Mouse (Mus musculus) T-helper 1 cell (primary cell): ENCODE data around the gene 9430097D07Rik.

Experiments
- in situ Hi-C: fragments of 300-600 bp; cut with MboI, MseI; formaldehyde crosslinking; loops from one replicate; pipeline ENCODE4 v1.15.1; 2025; ENCODE audit warnings: high pct_unique_total_duplicates

9430097D07Rik gene

DNA sequence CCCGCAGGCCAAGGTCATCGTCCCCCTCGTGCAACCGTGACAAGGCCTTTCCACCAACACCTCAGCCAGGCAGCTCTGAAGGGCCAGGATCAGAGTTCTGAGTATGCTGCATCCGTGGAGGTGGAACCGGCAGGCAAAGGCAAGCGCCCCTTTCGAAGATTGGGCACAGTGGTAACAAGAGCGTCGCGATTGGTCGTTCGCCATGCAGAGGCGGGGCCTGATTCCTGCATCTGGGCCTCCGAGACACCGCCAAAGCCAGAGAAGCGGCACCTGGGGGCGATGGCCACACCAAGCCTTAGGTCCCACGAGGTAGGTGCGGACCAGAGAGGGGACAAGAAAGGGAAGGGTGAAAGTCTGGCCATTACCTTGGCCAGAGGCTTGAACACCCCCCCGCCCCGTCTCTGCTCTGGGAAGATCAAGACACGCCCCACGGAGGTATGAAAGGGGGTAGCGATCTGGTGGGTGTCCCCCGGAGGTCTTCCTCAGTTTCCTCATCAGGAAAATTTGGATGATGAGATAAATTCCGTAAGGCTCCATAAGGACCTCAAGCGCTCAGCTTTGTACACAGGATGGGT is at the start of gene 9430097D07Rik:
Gene 9430097D07Rik (minus strand): TSS at position 99 of the 575 bp plus-strand sequence.
- in situ Hi-C loops: no loop called here

DNA sequence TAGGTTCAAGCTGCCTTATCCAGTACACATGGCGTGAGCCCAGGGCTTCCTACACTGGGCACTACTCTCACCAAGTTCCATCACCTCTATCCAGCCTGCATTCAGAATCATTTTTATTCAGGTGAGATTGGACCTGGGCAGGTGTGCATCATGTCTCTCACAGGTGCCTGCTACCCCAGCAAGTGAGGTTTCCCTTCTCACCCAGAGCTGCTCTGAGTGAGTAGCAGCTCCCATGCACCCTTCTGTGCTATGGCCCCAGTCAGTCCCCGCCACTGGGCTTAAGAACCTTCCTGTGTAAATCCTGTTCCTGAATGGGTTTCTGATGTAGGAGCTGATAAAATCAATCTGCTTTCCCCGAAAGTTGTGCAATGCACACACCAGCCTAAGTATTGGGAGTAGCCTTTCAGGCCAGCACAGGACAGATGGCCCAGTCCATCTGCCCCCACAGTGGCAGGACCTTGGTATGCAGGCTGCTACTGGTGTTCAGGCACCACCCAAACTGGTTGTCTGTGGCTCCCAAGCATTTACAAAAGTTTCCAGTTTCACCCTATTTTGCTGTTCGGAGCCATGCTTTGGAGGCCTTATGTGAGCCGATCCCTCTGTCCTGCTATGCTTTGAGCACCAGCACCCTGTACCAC is 48.7 kb upstream of the 9430097D07Rik start:
- in situ Hi-C loops: no loop called here

DNA sequence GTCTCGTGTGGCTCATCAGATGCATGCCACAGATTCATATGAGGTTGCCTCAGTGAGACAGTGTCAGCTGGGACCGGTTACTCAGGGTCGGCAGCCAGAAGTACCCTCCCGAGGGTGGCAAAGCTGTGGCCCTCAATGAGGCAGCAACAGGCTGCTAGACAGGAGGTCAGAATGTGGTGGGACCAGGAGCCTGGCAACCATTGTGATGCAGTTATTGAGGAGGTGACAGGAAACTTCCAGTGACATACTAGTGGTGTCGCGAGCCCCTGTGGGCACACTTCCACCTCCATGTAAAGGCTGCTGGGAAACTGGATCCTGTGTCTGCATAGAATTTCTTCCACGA is 46.0 kb upstream of the 9430097D07Rik start, which contains the start of gene Ak1:
Gene Ak1 (plus strand): TSS at position 242 of the 343 bp plus-strand sequence.
- in situ Hi-C loops: no loop called here

DNA sequence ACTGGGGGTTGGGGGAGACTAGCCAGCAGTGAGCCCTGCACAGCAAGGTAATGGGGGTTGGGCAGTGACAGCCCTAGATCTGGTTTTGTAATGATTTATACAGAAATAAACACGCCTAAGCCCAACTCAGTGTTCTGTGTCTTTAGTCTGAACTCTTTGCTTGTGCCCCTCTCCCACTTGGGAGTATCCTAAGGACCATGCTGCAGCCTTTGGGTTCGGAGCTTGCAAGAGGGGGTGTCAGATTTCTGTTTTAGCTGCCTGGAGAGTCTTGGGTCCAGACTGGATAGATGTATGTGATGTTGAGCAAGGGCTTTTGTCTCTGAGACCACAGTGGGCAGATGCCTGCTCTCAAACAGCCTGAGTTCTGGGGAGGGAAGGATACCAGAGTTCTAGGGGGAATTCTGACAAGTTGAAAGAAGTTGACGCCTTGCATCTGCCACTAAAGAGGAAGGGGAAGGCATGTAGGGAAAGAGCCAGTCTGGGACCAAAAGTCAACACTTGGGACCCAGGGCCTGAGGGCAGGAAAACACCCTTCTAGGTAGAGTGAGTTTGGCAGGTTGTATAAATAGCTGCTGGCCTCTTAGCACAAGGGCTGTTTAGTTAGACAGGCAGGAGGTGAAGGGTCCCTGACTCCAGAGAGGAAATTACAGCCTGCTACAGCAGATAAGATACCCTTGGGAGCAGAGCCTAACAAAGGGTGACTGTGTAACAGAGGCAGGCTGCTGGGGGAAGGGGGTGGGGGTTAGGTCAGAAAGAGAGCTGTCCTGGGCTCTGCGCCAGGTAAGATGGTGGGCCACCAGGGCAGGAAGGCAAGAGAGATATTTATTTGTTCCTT is 45.4 kb upstream of the 9430097D07Rik start:
- in situ Hi-C loops: no loop called here

DNA sequence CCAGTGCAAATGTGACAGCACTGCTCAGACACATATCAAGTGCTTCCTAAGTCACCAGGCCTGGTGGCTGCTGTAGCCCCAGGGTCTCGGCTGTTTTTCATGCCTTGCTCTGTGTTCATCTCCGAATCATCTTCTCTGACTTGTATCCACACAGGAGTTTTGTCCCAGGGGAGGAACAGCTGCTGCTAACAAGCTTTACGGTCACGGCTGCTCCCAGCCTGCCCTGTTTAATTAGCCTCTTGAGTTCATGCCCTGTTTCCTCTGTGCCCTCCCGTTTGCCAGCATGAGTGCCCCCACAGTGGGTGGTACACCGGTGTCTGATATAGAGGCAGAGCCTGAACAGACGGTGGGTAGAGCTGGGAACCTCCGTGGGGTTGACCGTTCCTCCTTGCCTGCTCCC is 42.6 kb upstream of the 9430097D07Rik start:
- in situ Hi-C loops: no loop called here

DNA sequence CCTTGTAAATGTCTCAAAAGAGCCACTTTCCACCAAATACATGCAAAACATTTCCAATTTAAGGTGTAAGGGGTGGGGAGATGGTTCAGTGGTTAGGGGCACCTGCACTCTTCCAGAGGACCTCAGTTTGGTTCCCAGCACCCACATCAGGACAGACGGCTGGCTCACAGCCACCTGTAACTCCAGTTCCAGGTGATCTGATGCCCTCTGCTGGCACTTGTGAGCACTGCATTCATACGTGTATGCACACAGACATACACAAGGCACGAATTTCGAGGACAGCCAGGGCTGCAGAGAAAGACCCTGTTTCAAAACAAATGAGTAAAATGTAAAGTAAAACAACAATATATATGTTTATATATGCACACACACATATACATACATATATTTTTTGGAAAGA is 42.1 kb upstream of the 9430097D07Rik start:
- in situ Hi-C loops: no loop called here

DNA sequence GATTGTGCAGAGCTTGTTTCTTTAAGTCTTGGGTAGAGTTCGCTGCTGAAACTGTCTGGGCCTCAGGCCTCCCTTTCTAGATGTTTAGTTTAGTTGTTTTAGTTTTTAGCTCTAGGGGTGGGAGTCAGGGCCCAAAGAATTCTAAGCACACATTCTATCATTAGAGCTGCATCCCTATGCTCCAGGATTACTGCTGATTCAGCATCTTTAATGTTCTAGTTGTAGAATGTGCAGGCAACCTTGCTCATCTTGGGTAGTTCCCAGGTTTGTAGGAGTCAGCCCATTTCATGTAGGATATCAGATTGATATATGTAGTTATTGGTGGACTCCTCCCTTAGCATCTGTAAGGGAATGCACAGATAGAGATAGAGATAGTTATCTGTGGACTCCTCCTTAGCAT is 41.6 kb upstream of the 9430097D07Rik start:
- in situ Hi-C loops: no loop called here

DNA sequence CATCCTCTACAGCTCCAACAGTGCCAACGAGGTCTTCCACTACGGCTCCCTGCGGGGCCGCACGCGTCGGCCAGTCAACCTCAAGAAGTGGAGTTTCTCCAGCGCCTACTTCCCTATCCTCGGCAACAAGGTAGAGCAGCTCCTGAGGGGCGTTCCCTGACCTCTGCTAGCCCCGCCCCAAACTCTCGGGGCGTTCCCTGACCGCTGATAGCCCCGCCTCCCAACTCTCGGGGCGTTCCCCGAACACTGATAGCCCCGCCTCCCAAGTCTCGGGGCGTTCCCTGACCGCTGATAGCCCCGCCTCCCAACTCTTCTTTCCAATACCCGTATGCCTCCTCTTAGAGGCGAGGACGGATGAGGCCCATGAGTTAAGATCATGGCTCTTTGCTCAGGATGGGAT is 36.8 kb upstream of the 9430097D07Rik start:
- in situ Hi-C loops: no loop called here

DNA sequence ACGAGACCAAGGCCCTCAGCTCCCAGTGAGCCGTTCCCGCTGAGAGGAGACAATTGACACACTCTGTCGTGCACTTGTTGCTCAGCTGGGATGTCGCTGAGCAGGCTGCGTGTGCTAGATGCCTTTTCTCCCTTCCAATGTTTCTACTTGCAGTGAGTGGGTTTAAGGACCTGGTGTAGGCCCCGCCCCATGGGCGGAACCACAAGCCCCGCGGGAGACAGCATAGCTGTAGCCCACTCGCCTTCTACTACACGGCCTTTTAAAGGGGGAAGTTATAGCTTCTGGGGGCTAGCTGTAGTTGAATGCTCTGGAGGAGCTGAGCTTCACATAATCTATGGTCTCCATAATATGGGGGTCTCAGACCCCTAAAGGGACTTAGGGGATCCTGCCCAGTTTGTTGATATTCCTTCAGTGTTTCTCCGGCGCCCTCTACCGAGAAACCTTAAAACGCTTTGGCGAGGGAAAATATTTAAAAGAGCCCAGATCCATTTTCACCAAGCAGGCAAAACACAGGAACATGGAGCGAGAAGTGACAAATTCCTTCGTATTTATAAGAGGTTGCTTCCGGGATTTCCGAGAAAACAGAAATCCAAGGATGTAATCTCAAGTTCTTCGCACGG is 35.2 kb upstream of the 9430097D07Rik start:
- in situ Hi-C loops: no loop called here

DNA sequence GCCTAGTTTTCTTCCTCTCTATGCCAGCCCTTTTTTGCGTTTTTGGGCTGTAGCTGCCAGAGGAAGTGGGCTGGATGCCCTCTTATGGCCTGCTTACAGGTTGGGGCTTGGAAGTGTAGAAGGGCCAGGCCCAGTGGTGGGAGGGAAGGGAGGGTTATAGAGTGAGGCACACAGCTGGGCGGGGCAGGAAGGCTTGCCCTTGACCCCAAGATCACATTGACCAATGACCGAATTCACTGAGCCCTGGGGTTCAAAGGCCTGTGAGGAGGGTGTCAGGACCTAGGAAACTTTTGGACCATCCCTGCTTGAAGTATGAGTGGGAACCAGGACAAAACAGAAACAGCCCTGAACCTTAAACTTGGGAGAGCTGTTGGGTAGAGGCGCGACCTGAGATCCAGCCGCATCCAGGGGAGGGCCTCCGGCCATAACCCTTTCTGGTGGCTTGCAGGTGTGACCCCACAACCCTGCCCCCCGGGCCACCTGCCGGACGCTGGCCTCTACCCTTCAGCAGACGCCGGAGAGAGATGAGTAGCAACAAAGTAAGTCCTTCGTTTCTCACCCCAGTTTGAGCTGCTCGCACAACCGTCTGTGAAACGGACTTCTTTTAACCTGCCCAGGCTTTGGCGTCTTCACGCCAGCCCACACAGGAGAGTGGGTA is 33.4 kb upstream of the 9430097D07Rik start:
- in situ Hi-C loops: loop anchor here (10.0 kb wide), 1 partner anchor 974 kb away; no protein-coding TSS in a partner anchor

DNA sequence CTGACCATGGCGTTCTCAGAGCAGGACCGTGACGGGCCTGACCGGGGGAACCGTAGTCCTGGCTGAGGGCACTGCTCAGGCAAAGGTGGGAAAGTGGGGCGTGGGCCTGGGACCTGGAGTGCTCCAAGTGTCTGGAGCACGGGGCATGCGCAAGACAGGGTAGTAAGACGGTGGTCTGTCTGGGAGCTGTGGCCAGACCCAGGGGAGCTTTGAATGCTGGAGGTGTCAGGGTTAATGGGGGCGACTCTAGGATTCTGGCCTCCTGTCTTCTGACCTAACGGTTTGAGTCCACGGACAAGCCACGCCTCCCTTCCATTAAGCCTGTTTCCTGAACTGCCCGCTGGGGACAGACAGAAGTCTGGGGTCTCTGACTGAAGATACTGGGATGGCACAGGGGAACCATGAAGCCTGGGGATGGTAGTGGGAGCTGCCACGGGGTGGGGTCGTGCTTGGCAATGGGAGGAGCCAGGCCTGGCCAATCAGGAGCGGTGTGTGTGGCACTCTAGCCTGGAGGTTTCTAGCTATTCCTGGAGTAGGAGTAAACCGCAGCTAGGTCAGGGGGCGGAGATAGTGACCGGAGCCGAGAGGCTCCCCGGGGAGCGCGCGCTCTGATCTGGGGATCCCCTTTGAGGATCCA is 32.8 kb upstream of the 9430097D07Rik start:
- in situ Hi-C loops: loop anchor here (10.0 kb wide), 1 partner anchor 973 kb away; no protein-coding TSS in a partner anchor

DNA sequence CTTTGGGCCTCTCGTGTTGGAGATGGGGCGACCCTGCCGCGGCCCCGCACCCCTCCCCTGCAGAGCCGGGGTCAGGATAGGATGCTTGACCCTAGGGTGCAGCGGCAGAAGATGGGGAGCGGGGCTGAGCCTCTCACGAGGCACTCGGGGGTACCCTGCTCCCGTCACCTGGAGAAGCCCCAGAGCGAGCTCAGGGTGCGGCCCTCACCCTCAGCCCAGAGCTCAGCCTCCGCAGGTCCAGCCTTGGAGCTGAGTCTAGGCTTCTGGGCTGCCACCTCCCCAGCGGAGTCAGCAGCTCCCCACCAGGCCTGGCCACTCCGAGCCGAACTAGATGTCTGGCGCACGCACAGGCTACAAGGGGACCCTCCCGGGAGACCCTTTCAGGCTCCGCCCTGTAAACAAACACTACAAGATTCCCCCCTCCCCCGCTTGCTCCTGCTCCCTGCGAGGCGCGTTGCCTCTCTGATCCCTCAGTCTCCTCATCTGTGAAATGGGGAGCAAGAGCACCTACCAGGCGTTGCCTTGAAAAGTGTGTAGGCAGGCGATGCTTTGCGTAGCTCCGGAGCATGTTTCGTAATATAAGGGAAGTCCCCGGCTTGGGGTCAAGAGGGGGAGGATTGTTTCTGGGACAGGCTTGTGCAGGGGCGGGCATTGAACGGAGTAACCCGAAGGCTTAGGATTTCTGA is 31.9 kb upstream of the 9430097D07Rik start:
- in situ Hi-C loops: loop anchor here (10.0 kb wide), 1 partner anchor 973 kb away; no protein-coding TSS in a partner anchor

DNA sequence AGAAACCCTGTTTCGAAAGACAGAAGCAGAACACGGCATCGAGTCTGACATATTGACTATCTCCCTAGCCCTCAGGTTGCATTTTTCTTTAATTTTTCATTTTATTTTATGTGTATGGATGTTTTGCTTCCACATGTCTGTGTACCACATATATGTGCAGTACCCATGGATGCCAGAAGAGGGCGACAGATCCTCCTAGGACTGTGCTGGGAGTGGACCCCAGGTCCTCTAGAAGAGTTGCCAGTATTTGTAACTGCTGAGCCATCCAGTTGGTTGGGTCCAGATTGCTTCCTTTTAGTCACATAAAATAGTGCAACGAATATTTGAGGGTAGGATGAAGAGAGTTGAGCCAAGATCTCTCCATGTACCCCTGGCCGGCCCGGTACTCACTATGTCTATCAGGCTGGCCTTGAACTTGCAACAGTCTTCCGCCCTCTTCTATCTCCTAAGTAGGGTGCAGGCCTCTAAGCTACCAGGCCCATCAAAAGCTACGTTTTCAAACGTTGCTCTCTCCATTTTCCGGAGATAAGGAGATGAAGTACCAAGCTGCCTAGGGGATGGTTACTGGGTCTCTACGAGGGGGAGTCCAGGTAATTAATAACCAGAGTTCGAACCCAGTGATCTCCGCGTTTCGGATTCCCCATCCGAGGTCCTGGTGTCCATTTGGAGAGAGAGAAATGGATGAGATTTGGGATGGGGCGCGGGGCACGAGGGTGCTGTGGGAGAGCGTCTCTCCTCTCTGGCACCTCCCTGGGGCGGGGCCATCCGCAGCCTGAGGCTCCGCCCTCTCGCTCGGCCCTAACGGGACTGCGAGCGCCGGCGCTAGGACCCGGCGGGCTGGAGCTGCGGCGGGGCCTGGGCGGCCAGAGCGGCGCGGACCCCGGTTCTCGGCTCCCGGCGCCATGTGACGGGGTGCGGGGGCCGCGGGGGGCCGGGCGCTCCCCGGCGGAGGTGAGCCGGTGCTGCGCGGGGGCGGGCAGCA is 31.0 kb upstream of the 9430097D07Rik start:
- in situ Hi-C loops: loop anchor here (10.0 kb wide), 1 partner anchor 972 kb away; no protein-coding TSS in a partner anchor

DNA sequence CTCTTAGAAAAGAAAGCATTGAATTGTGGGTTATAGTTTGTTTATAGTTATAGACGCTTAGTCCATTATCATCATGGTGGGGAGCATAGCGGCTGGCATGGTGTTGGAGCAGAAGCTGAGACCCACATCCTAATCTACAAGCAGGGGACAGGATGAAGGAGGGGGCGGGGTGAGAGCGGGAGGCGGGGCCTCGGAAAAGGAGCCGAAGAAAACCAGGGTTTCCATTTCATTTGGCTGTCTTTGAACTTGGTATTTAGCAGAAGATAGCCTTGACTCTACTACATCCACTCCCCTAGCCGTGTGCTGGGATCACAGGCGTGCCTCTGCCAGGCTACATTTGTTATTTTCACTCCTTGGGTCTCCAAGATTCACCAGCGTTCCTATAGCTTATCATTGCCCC is 29.1 kb upstream of the 9430097D07Rik start:
- in situ Hi-C loops: loop anchor here (10.0 kb wide), 1 partner anchor 970 kb away; no protein-coding TSS in a partner anchor

DNA sequence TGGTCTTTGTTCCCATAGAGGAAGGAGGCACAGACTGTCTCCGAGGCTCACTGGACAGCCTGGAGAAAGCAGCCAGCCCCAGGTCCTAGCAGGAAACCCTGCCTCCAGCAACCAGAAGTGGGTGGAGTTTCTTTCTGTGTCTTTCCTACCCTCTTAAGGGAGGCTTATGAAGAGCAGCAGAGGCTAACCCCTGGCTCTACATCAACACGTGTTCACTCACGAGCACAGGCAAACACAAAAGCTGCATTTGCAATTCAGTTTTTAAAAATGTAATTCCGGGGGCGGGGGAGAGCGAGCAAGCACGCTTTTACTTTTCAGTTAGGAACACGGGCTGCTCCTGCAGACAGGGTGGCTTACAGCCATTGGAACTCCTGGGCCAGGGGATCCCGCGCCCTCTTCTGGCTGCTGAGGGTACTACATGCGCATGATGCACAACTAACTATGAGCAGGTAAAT is 27.1 kb upstream of the 9430097D07Rik start:
- in situ Hi-C loops: loop anchor here (10.0 kb wide), 1 partner anchor 968 kb away; no protein-coding TSS in a partner anchor

DNA sequence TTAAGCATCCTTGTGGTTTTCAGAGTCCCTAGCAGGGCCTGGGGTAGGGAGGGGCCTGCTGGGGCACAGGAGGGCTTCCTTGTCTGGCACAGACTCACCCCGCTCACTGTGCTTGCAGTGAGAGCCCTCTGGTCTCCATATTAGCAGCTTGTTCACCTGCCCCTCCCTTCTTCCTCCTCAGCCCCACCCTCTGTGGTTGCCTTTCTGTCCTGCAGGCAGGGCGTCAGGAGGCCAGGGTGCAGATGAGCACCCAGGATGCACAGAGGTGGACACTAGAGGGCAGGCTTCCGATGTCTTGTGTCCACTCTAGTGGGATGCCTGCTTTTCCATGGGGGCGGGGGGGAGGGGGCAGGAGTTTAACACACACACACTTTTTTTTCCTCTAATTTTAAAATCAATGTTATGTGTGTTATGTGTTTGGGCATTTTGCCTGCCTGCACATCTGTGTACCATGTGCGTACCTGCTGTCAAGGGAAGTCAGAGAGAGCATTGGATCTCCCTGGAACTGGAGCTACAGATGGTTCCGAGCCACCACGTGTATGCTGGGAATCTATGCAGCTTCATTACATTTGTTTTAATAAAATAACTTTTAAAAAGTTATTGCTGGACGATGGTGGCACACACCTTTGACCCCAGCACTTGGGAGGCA is 26.1 kb upstream of the 9430097D07Rik start:
- in situ Hi-C loops: loop anchor here (10.0 kb wide), 1 partner anchor 967 kb away; no protein-coding TSS in a partner anchor

DNA sequence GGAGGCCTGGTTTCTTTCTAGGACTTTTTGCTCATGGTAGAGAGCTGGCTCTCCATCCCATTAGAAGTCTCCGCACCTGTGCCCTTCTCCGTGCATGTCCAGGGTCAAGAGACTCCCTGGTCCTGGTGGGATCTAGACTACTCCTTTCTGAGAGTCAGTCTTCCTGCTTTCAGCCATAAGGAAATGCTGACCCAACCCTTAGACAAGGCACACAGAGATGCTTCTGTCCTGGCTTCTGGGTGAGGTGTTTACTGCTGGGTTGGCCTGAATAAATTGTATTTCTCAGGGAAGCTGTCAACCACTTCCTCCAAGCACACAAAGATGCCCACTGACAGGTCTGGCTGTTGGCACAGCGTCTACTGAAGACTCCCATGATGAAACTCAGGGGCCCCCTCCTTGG is 23.9 kb upstream of the 9430097D07Rik start, which contains the start of gene St6galnac6:
Gene St6galnac6 (plus strand): TSS at position 301 of the 400 bp plus-strand sequence.
- in situ Hi-C loops: no loop called here

DNA sequence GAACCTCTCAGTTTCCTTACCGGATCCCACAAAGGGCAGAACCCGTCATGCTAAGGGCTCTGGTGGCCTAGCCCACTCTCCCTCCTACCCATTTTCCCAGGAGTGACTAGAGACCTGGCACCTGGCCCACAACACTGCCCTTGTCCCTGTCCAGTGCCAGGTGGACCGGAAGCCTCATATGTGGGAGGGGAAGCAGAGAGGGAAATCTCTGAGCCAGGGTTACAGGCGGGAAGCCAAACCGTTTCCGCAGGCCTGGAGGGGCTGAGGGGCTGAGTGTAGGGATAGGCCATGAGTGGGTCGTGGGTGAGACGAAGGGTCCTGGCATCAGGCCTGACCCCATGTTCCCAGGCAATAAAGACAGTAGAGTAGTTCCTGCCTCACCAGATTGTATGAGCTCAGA is 23.0 kb upstream of the 9430097D07Rik start:
- in situ Hi-C loops: no loop called here
